Mouse (Mus musculus): Measurements from ENCODE around the gene Sema4d. TPM values are rescaled to one million over a fixed set of nuclear protein-coding genes. Genes with fewer than 3 reads are reported as not detected.
"Not testable (repeated sequence)": the region's sequence is repeated elsewhere in the genome, so short reads cannot be mapped to it uniquely, and the experiment has no call there.

Sema4d gene
- polyA plus RNA-seq, 1 experiment = 25.6 TPM

DNA sequence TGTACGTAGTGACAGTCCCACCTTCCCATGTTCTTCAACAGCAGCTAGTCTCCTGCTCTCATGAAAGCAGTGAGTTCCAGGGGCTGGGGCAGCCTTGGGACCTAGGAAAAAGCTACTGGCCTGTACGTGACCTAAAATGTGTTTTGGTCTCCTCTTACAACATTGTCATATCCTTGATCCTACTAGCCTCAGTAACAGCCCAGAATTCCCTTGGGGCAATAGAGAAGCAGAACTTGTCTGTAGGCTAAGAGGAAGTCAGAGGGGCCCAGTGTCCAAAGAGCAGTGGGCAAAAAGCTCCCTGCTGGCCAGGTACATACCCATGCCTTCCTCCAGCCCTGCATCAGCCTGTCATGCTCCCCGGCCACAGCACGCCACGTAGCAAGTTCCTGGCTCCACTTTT, 106.6 kb downstream of the Sema4d start:
- TF ChIP-seq POLR2A (IDR thresholded peaks at IDR 0.05; ENCODE audit: borderline replicate concordance, extremely low read depth, insufficient read depth, insufficient read length, poor library complexity, severe bottlenecking) = no peak
- no peak for TF ChIP-seq CTCF (IDR thresholded peaks at IDR 0.05; ENCODE audit: borderline replicate concordance, extremely low read depth, insufficient read depth, insufficient read length)

GRCm38 (mm10) chr13:51685290-51685966, 108.1 kb downstream of the Sema4d start:
- no peak for DNase-seq (ENCODE audit: low read depth)
- TF ChIP-seq CTCF (IDR thresholded peaks at IDR 0.05; ENCODE audit: borderline replicate concordance, extremely low read depth, insufficient read depth, insufficient read length) = no peak
- TF ChIP-seq POLR2A (IDR thresholded peaks at IDR 0.05; ENCODE audit: borderline replicate concordance, extremely low read depth, insufficient read depth, insufficient read length, poor library complexity, severe bottlenecking) = no peak

More for the DNA sequence above, 106.6 kb downstream of the Sema4d start:
- no peak for DNase-seq (ENCODE audit: low read depth)

DNA sequence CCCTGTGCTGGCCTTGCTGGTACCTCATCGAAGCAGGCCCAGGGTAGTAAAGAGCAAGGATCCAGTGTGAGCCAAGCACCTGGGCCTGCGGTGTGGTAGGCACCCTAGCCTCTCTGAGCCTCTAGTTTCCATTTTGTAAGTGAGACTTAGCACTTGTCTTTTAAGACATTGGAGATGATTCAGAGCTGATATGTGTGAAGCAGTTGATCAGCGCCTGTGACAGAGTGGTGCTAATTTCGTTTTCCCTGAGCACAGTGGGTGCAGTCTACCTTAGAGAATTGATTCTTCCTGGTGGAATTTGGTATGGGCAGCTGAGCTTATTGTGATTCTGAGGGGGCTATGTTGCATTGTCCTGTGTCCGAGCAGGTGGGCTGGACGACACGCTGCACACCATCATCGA, 111.9 kb downstream of the Sema4d start:
- no peak for TF ChIP-seq POLR2A (IDR thresholded peaks at IDR 0.05; ENCODE audit: borderline replicate concordance, extremely low read depth, insufficient read depth, insufficient read length, poor library complexity, severe bottlenecking)
- no peak for TF ChIP-seq CTCF (IDR thresholded peaks at IDR 0.05; ENCODE audit: borderline replicate concordance, extremely low read depth, insufficient read depth, insufficient read length)

DNA sequence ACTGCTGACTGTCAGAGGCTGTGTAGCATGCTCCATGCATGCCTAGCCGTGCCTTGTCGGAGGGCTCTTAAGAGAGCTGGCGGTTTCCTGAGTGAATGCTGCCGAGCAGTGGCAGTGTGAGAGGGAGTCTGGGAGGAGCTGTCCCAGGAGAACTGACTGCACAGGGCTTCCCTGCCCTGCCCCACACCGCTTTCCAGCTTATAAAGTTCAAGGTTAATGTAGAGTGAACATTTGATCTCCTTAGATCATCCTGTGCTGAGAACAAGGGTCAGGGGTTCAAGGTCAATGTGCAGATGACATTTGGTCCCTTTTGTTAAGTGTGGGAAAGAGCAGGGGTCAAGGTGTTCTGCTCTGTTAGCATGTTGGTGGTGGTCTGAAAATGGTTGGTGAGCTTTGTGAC, 112.5 kb downstream of the Sema4d start:
- TF ChIP-seq POLR2A (IDR thresholded peaks at IDR 0.05; ENCODE audit: borderline replicate concordance, extremely low read depth, insufficient read depth, insufficient read length, poor library complexity, severe bottlenecking) (no peak), CTCF (IDR thresholded peaks at IDR 0.05; ENCODE audit: borderline replicate concordance, extremely low read depth, insufficient read depth, insufficient read length) (no peak)
- no peak for DNase-seq (ENCODE audit: low read depth)

More for the DNA sequence above, 111.9 kb downstream of the Sema4d start:
- no peak for DNase-seq (ENCODE audit: low read depth)

GRCm38 (mm10) chr13:51679332-51679731, 114.2 kb downstream of the Sema4d start:
- TF ChIP-seq POLR2A (IDR thresholded peaks at IDR 0.05; ENCODE audit: borderline replicate concordance, extremely low read depth, insufficient read depth, insufficient read length, poor library complexity, severe bottlenecking) (no peak), CTCF (IDR thresholded peaks at IDR 0.05; ENCODE audit: borderline replicate concordance, extremely low read depth, insufficient read depth, insufficient read length) (no peak)

DNA sequence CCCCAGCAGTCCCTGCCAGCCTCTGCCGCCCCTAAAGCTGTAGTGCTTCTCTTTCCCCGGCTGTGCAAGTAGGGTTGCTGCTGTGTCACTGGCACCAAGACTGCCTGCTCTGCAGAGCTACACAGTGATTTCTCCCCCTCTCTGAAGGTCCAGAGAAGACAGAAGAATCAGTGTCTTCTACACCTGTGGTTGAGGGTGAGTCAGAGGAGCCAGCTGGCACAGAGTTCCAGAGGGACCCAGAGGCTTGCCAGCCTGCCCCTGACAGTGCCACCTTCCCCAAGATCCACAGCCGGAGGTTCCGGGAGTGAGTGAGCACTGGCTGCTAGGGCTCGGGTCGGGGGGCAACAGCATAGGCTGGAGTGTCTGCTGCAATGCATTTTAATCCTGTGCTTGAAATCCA, 114.9 kb downstream of the Sema4d start:
- TF ChIP-seq POLR2A (IDR thresholded peaks at IDR 0.05; ENCODE audit: borderline replicate concordance, extremely low read depth, insufficient read depth, insufficient read length, poor library complexity, severe bottlenecking) (no peak), CTCF (IDR thresholded peaks at IDR 0.05; ENCODE audit: borderline replicate concordance, extremely low read depth, insufficient read depth, insufficient read length) (no peak)
- DNase-seq (ENCODE audit: low read depth) = no peak

More at GRCm38 (mm10) chr13:51679332-51679731, 114.2 kb downstream of the Sema4d start:
- DNase-seq (ENCODE audit: low read depth) = no peak

DNA sequence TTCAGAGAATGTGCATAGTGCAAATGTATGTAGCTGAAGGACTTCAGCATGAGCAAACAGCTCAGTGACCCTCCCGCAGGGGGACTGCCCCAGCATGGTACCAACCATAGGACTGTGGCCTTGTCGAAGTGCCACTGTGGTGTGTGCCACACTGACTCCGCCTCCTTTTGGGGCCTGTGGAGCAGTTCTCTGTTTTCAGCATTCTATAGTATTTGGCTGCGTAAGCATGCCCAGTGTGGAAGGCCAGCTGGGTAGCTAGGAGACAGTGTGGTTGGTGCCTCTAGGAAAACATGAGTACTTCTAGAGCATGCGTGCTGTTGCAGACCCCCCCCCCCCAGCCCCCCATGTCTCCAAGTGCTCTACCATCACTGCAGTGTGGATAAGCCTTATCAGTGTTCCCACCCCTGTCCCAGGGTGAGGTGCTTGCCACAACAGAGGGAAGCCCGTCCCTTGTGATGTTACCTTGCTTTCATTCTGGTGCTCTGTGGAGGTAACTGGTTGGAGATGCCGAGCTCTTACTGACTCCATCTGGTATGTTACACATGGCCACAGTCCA, 115.8 kb downstream of the Sema4d start:
- DNase-seq (ENCODE audit: low read depth) = no peak
- TF ChIP-seq CTCF (IDR thresholded peaks at IDR 0.05; ENCODE audit: borderline replicate concordance, extremely low read depth, insufficient read depth, insufficient read length) (no peak), POLR2A (IDR thresholded peaks at IDR 0.05; ENCODE audit: borderline replicate concordance, extremely low read depth, insufficient read depth, insufficient read length, poor library complexity, severe bottlenecking) (no peak)

GRCm38 (mm10) chr13:51677041-51677440, 116.5 kb downstream of the Sema4d start:
- no peak for DNase-seq (ENCODE audit: low read depth)
- TF ChIP-seq POLR2A (IDR thresholded peaks at IDR 0.05; ENCODE audit: borderline replicate concordance, extremely low read depth, insufficient read depth, insufficient read length, poor library complexity, severe bottlenecking) (no peak), CTCF (IDR thresholded peaks at IDR 0.05; ENCODE audit: borderline replicate concordance, extremely low read depth, insufficient read depth, insufficient read length) (no peak)

- no peak for DNase-seq (ENCODE audit: low read depth)
- TF ChIP-seq CTCF (IDR thresholded peaks at IDR 0.05; ENCODE audit: borderline replicate concordance, extremely low read depth, insufficient read depth, insufficient read length) (no peak), POLR2A (IDR thresholded peaks at IDR 0.05; ENCODE audit: borderline replicate concordance, extremely low read depth, insufficient read depth, insufficient read length, poor library complexity, severe bottlenecking) (no peak)
These were observed 116.9 kb downstream of the Sema4d start for GRCm38 (mm10) chr13:51676641-51677040.

- DNase-seq (ENCODE audit: low read depth) = not testable (repeated sequence)
These were observed 125.4 kb downstream of the Sema4d start for GRCm38 (mm10) chr13:51668195-51668594.

DNA sequence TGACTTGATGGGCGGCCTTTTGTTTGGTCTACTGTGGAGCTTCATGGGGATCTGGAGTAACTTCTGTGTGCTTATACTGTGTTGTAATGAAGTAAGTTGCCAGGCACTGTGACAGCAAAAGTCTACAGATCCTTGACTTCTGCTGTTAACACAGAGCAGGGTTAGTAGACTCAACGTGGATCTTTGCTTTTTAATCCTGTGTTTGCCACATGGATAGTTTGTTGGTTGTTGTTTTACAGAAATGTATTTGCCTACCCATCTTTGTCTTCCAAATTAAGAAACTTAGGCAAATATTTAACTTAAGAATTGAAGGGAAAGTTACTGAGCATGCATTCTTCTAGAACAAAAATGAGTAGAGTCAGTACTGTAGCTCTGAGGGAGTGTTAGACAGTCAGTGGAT, 130.0 kb downstream of the Sema4d start:
- no peak for TF ChIP-seq POLR2A (IDR thresholded peaks at IDR 0.05; ENCODE audit: borderline replicate concordance, extremely low read depth, insufficient read depth, insufficient read length, poor library complexity, severe bottlenecking)
- no peak for TF ChIP-seq CTCF (IDR thresholded peaks at IDR 0.05; ENCODE audit: borderline replicate concordance, extremely low read depth, insufficient read depth, insufficient read length)
- no peak for DNase-seq (ENCODE audit: low read depth)

- no peak for DNase-seq (ENCODE audit: low read depth)
- TF ChIP-seq POLR2A (IDR thresholded peaks at IDR 0.05; ENCODE audit: borderline replicate concordance, extremely low read depth, insufficient read depth, insufficient read length, poor library complexity, severe bottlenecking) (no peak), CTCF (IDR thresholded peaks at IDR 0.05; ENCODE audit: borderline replicate concordance, extremely low read depth, insufficient read depth, insufficient read length) (no peak)
These were observed 134.0 kb downstream of the Sema4d start for GRCm38 (mm10) chr13:51659573-51659972.
